Mouse (Mus musculus): ENCODE data around the gene Notch1.

DNA sequence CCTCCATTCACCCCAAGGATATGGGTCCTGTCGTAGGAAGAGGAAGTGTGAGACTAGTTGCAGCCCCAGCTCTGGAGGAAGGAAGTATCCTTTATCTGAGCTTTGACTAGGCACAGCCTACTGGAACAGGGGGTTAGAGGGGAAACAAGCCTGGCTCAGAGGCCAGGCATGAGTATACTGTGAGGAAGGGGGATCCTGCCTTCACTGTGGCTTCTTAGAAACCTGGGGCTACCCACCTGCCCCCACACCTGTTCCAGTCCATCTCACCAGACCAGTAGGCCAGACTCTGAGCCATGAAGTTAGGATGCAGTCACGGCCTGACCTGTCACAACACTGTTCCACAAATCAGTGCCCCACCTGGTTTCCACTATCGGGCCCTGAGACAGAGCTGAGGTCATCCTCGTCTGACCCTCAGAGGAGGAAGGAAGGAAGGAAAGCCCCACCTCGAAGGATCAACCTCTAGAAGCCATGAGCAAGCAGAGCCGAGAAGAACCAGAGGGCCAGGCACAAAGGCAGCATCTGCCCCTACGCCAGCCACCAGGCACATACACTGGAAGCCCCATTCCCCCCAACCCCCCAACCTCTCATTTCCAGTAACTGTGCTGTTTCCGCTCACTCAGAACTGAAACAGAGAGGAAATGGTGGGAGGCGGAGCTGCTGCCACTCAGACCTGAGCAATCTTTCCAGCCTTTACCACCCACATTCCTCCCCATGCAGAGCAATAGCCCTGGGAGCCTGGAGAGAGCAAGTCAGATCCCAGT lies 23.3 kb downstream of the Notch1 start:
- no peak for TF ChIP-seq CTCF (conservative IDR thresholded peaks at IDR 0.05; ENCODE audit: insufficient read depth, insufficient read length, low read depth, low read length)
- no peak for TF ChIP-seq POLR2A (IDR thresholded peaks at IDR 0.05; ENCODE audit: low read depth, low read length)

Measured in kidney, adult 2 months (tissue).